ENCODE assay signal across 16 mouse cellular contexts in genomic region chr13:74735834-74736233, GRCm38 (mm10).
DNase-seq lines count a peak whose midpoint lies in the region; ATAC-seq and TF ChIP-seq lines count a peak whose summit lies in the region.
"Had no signal": no experiment of that assay in that cellular context is flagged by ENCODE, and none has a peak within 500 bp of the region (broad histone marks: within the 10 kb centered on the region; RNA-seq: fewer than 3 reads in every experiment).

No protein-coding gene starts in this region.

- TF ChIP-seq CTCF in stomach, postnatal 0 days (IDR thresholded peaks at IDR 0.05; ENCODE audit: low read depth) = no peak

- H3K4me3 ChIP-seq in heart, embryonic 11.5 days (ENCODE audit: low read depth, low read length) = no peak overlapping the region
- H3K4me3 ChIP-seq in stomach, embryonic 14.5 days (ENCODE audit: low read depth, low read length) = no peak overlapping the region
- H3K4me3 ChIP-seq in stomach, postnatal 0 days (ENCODE audit: low read depth, low read length) = no peak overlapping the region
- peak overlapping the region; percentile 29 for H3K4me3 ChIP-seq in liver, embryonic 15.5 days (replicated peaks)
- H3K4me3 ChIP-seq in stomach, embryonic 15.5 days (replicated peaks) = no peak overlapping the region
- H3K4me3 ChIP-seq in hindbrain, embryonic 11.5 days (ENCODE audit: low read depth, low read length) = no peak overlapping the region
- H3K4me3 ChIP-seq: forebrain, embryonic 10.5 days; limb, embryonic 15.5 days had no signal

- ATAC-seq in heart, embryonic 11.5 days (replicated peaks; ENCODE audit: insufficient number of reproducible peaks, low FRiP score, low TSS enrichment) = no peak
- ATAC-seq in stomach, embryonic 14.5 days (ENCODE audit: insufficient number of reproducible peaks, insufficient read depth, low FRiP score, low read depth) = peak; percentile 75; the same call in 1 of the 2 replicates
- no peak for ATAC-seq in stomach, postnatal 0 days (ENCODE audit: low FRiP score, low TSS enrichment)
- peak; percentile 100 for ATAC-seq in liver, embryonic 15.5 days (ENCODE audit: insufficient read depth)
- ATAC-seq in stomach, embryonic 15.5 days (ENCODE audit: insufficient read depth, low FRiP score, low read depth) = peak; percentile 97
- no peak for ATAC-seq in hindbrain, embryonic 11.5 days (ENCODE audit: low FRiP score)
- no peak for ATAC-seq in activated CD4-positive, CD25-positive, alpha-beta regulatory T cell, adult 4 months
- ATAC-seq: midbrain, embryonic 16.5 days had no signal

- H3K4me2 ChIP-seq in heart, embryonic 11.5 days = no peak overlapping the region
- no peak overlapping the region for H3K4me2 ChIP-seq in stomach, embryonic 14.5 days (replicated peaks; ENCODE audit: low read depth, low read length)
- H3K4me2 ChIP-seq in stomach, postnatal 0 days (replicated peaks; ENCODE audit: low read depth) = no peak overlapping the region
- H3K4me2 ChIP-seq in liver, embryonic 15.5 days = peak overlapping the region; percentile 63
- no peak overlapping the region for H3K4me2 ChIP-seq in stomach, embryonic 15.5 days
- no peak overlapping the region for H3K4me2 ChIP-seq in hindbrain, embryonic 11.5 days (replicated peaks; ENCODE audit: low read depth, low read length)
- H3K4me2 ChIP-seq: limb, embryonic 15.5 days had no signal

- H3K4me1 ChIP-seq in heart, embryonic 11.5 days (ENCODE audit: control insufficient read depth, insufficient read depth, low read length) = peaks cover 7% of the 10 kb centered on the region; the same call in 1 of the 2 replicates
- no peaks in the 10 kb centered on the region for H3K4me1 ChIP-seq in stomach, embryonic 14.5 days (ENCODE audit: control insufficient read depth, insufficient read depth, low read length)
- H3K4me1 ChIP-seq in stomach, postnatal 0 days (replicated peaks; ENCODE audit: control insufficient read depth, insufficient read depth) = no peaks in the 10 kb centered on the region
- peaks cover 46% of the 10 kb centered on the region for H3K4me1 ChIP-seq in liver, embryonic 15.5 days (replicated peaks)
- no peaks in the 10 kb centered on the region for H3K4me1 ChIP-seq in stomach, embryonic 15.5 days
- no peaks in the 10 kb centered on the region for H3K4me1 ChIP-seq in hindbrain, embryonic 11.5 days (replicated peaks; ENCODE audit: control insufficient read depth, insufficient read depth, low read length)
- H3K4me1 ChIP-seq: forebrain, embryonic 10.5 days; limb, embryonic 15.5 days had no signal

- H3K36me3 ChIP-seq in heart, embryonic 11.5 days (ENCODE audit: control insufficient read depth, insufficient read depth, low read length) = peaks cover 16% of the 10 kb centered on the region; the same call in 1 of the 2 replicates
- peaks cover 17% of the 10 kb centered on the region for H3K36me3 ChIP-seq in stomach, embryonic 14.5 days (ENCODE audit: control insufficient read depth, insufficient read depth, low read length)
- peaks cover 19% of the 10 kb centered on the region for H3K36me3 ChIP-seq in stomach, postnatal 0 days (ENCODE audit: control insufficient read depth, insufficient read depth, low read length)
- peaks cover 66% of the 10 kb centered on the region for H3K36me3 ChIP-seq in liver, embryonic 15.5 days (replicated peaks)
- H3K36me3 ChIP-seq in stomach, embryonic 15.5 days = peaks cover 6% of the 10 kb centered on the region; the same call in 1 of the 2 replicates
- no peaks in the 10 kb centered on the region for H3K36me3 ChIP-seq in hindbrain, embryonic 11.5 days (ENCODE audit: control insufficient read depth, insufficient read depth, low read length)

- H3K27me3 ChIP-seq in heart, embryonic 11.5 days (ENCODE audit: control insufficient read depth, insufficient read depth, low read length) = no peaks in the 10 kb centered on the region
- no peaks in the 10 kb centered on the region for H3K27me3 ChIP-seq in stomach, embryonic 14.5 days (ENCODE audit: control insufficient read depth, insufficient read depth, low read length)
- no peaks in the 10 kb centered on the region for H3K27me3 ChIP-seq in stomach, postnatal 0 days (ENCODE audit: control insufficient read depth, insufficient read depth, low read length)
- no peaks in the 10 kb centered on the region for H3K27me3 ChIP-seq in liver, embryonic 15.5 days
- H3K27me3 ChIP-seq in stomach, embryonic 15.5 days (replicated peaks) = no peaks in the 10 kb centered on the region
- no peaks in the 10 kb centered on the region for H3K27me3 ChIP-seq in hindbrain, embryonic 11.5 days (ENCODE audit: control insufficient read depth, insufficient read depth, low read length)
- H3K27me3 ChIP-seq: limb, embryonic 15.5 days had no signal

- H3K9me3 ChIP-seq in heart, embryonic 11.5 days (replicated peaks; ENCODE audit: control insufficient read depth, low read length) = no peaks in the 10 kb centered on the region
- H3K9me3 ChIP-seq in stomach, embryonic 14.5 days (ENCODE audit: control insufficient read depth, low read depth, low read length) = no peaks in the 10 kb centered on the region
- H3K9me3 ChIP-seq in stomach, postnatal 0 days (ENCODE audit: control insufficient read depth, low read length) = no peaks in the 10 kb centered on the region
- H3K9me3 ChIP-seq in liver, embryonic 15.5 days (replicated peaks) = no peaks in the 10 kb centered on the region
- H3K9me3 ChIP-seq in stomach, embryonic 15.5 days = no peaks in the 10 kb centered on the region
- H3K9me3 ChIP-seq in hindbrain, embryonic 11.5 days (ENCODE audit: control insufficient read depth, low read length) = no peaks in the 10 kb centered on the region
- H3K9me3 ChIP-seq: forebrain, embryonic 10.5 days; limb, embryonic 15.5 days had no signal

- DNase-seq in heart, adult 11 months = no peak
- no peak for DNase-seq in stomach, postnatal 0 days (ENCODE audit: low spot score)
- no peak for DNase-seq in hindbrain, embryonic 11.5 days (ENCODE audit: low spot score)
- DNase-seq: adrenal gland, postnatal 36 days; cerebellum, adult 11 months; cerebellum, postnatal 36 days; heart, postnatal 36 days had no signal

- no peak for TF ChIP-seq EP300 in stomach, postnatal 0 days (optimal IDR thresholded peaks at IDR 0.05)

- peak overlapping the region; percentile 29; the same call in 1 of the 2 replicates for H3K27ac ChIP-seq in heart, embryonic 11.5 days (ENCODE audit: low read depth, low read length)
- H3K27ac ChIP-seq in stomach, embryonic 14.5 days (ENCODE audit: low read length) = no peak overlapping the region
- H3K27ac ChIP-seq in stomach, postnatal 0 days (replicated peaks) = no peak overlapping the region
- peak overlapping the region; percentile 93 for H3K27ac ChIP-seq in liver, embryonic 15.5 days (replicated peaks)
- H3K27ac ChIP-seq in stomach, embryonic 15.5 days = no peak overlapping the region
- no peak overlapping the region for H3K27ac ChIP-seq in hindbrain, embryonic 11.5 days (ENCODE audit: low read depth, low read length)
- H3K27ac ChIP-seq: forebrain, embryonic 10.5 days; limb, embryonic 15.5 days; macrophage had no signal

- H3K9ac ChIP-seq in heart, embryonic 11.5 days (ENCODE audit: low read depth, low read length) = no peak overlapping the region
- H3K9ac ChIP-seq in stomach, embryonic 14.5 days (replicated peaks; ENCODE audit: low read depth, low read length) = no peak overlapping the region
- no peak overlapping the region for H3K9ac ChIP-seq in stomach, postnatal 0 days (ENCODE audit: low read length)
- H3K9ac ChIP-seq in liver, embryonic 15.5 days = peak overlapping the region; percentile 39; the same call in 1 of the 2 replicates
- H3K9ac ChIP-seq in stomach, embryonic 15.5 days = no peak overlapping the region
- H3K9ac ChIP-seq in hindbrain, embryonic 11.5 days (ENCODE audit: low read depth, low read length) = no peak overlapping the region
- H3K9ac ChIP-seq: limb, embryonic 15.5 days had no signal

- WGBS in heart, embryonic 11.5 days (ENCODE audit: insufficient replicate concordance) = 38% methylated on average over 5 of the region's 5 CpGs
- WGBS in stomach, embryonic 14.5 days = 86% methylated on average over 5 of the region's 5 CpGs
- 82% methylated on average over 5 of the region's 5 CpGs for WGBS in stomach, postnatal 0 days
- WGBS in liver, embryonic 15.5 days (ENCODE audit: insufficient replicate concordance) = 25% methylated on average over 5 of the region's 5 CpGs
- WGBS in stomach, embryonic 15.5 days = 83% methylated on average over 5 of the region's 5 CpGs
- WGBS in hindbrain, embryonic 11.5 days = 93% methylated on average over 5 of the region's 5 CpGs

Comparison
In these comparisons a context has a peak if more than half of its experiments do, and no peak if none do; other contexts are left out.
1. ATAC-seq: peak in stomach, embryonic 14.5 days (single experiment), liver, embryonic 15.5 days (single experiment) and stomach, embryonic 15.5 days (single experiment); none in heart, embryonic 11.5 days (single experiment), stomach, postnatal 0 days (single experiment), hindbrain, embryonic 11.5 days (single experiment) and activated CD4-positive, CD25-positive, alpha-beta regulatory T cell, adult 4 months (single experiment).
2. H3K27ac ChIP-seq: peak in heart, embryonic 11.5 days (single experiment) and liver, embryonic 15.5 days (single experiment); none in stomach, embryonic 14.5 days (single experiment), stomach, postnatal 0 days (single experiment), stomach, embryonic 15.5 days (single experiment) and hindbrain, embryonic 11.5 days (single experiment).